Mouse (Mus musculus): ENCODE data around the gene Sytl1.

DNA sequence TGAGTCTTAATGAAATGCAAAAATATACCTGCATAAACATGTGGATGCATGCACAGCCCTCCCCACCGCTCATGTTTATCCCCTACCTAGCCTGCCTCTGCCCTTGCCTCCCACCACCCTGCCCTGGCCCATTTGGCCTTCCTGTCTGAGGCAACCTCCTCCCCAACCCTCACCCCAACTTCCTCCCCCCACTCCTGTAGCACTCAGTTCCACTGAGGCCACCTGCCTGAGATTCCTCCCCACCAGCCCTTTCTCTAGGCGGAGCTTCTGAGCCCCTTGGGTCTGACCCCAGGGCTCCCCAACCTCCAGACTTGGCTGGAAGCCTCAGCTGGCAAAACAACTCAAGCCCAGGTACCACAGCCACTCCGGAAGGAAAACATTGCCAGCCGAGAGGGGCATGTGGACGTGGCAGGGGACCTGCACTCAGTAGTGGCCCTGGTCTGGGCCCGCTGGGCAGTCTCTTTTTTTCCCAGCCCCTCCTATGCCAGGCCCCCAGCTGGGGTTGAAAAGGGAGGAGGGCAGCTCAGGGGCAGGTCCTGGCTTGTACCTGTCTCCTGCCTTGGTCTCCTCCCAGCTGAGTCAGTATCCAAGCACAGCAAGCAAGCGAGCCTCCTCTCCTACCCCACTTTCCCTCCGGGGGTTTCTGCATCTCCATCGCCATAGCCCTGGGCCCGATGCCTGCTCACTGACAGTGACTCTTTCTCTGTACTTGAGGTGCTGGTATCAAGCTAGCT, 1.1 kb downstream of the Sytl1 start:
- TF ChIP-seq TAL1 (IDR thresholded peaks at IDR 0.05; ENCODE audit: low read length) (no peak), GATA1 (IDR thresholded peaks at IDR 0.05; ENCODE audit: low read length) (no peak)
